19 mouse cellular contexts compared by ENCODE assay signal in genomic region chr3:58058134-58058533, GRCm38 (mm10).
DNase-seq lines count a peak whose midpoint lies in the region; ATAC-seq and TF ChIP-seq lines count a peak whose summit lies in the region.
"Had no signal": no experiment of that assay in that cellular context is flagged by ENCODE, and none has a peak within 500 bp of the region (broad histone marks: within the 10 kb centered on the region; RNA-seq: fewer than 3 reads in every experiment).

No protein-coding gene starts in this region.

- no peak overlapping the region for H3K4me3 ChIP-seq in midbrain, embryonic 10.5 days
- H3K4me3 ChIP-seq in midbrain, postnatal 0 days (ENCODE audit: low read depth, low read length) = no peak overlapping the region
- no peak overlapping the region for H3K4me3 ChIP-seq in hindbrain, embryonic 12.5 days
- H3K4me3 ChIP-seq in midbrain, embryonic 14.5 days (replicated peaks; ENCODE audit: low read depth, low read length) = no peak overlapping the region
- H3K4me3 ChIP-seq: embryonic facial prominence, embryonic 13.5 days; heart, embryonic 15.5 days; stomach, embryonic 15.5 days had no signal

- TF ChIP-seq CTCF in midbrain, postnatal 0 days (IDR thresholded peaks at IDR 0.05) = no peak

- no peak overlapping the region for H3K4me2 ChIP-seq in midbrain, postnatal 0 days (ENCODE audit: low read depth, low read length, poor library complexity, severe bottlenecking)
- H3K4me2 ChIP-seq in hindbrain, embryonic 12.5 days (replicated peaks) = 0 out of 2 replicates have a peak overlapping the region, but pooled peaks have one; percentile 8
- H3K4me2 ChIP-seq in midbrain, embryonic 14.5 days (ENCODE audit: low read length) = no peak overlapping the region
- H3K4me2 ChIP-seq: embryonic facial prominence, embryonic 13.5 days; heart, embryonic 15.5 days; stomach, embryonic 15.5 days had no signal

- no peaks in the 10 kb centered on the region for H3K36me3 ChIP-seq in midbrain, embryonic 10.5 days
- no peaks in the 10 kb centered on the region for H3K36me3 ChIP-seq in midbrain, postnatal 0 days (ENCODE audit: insufficient read depth, low read length)
- H3K36me3 ChIP-seq in hindbrain, embryonic 12.5 days = no peaks in the 10 kb centered on the region
- no peaks in the 10 kb centered on the region for H3K36me3 ChIP-seq in midbrain, embryonic 14.5 days (ENCODE audit: control insufficient read depth, insufficient read depth, low read length)
- H3K36me3 ChIP-seq: embryonic facial prominence, embryonic 13.5 days; heart, embryonic 15.5 days; stomach, embryonic 15.5 days had no signal

- H3K27me3 ChIP-seq in midbrain, embryonic 10.5 days (ENCODE audit: low read depth, poor library complexity, severe bottlenecking) = no peaks in the 10 kb centered on the region
- H3K27me3 ChIP-seq in midbrain, postnatal 0 days (ENCODE audit: insufficient read depth, low read length) = no peaks in the 10 kb centered on the region
- H3K27me3 ChIP-seq in hindbrain, embryonic 12.5 days = no peaks in the 10 kb centered on the region
- no peaks in the 10 kb centered on the region for H3K27me3 ChIP-seq in midbrain, embryonic 14.5 days (ENCODE audit: control insufficient read depth, insufficient read depth, low read length)
- H3K27me3 ChIP-seq: embryonic facial prominence, embryonic 13.5 days; heart, embryonic 15.5 days; stomach, embryonic 15.5 days had no signal

- H3K27ac ChIP-seq in midbrain, embryonic 10.5 days (replicated peaks) = 0 out of 2 replicates have a peak overlapping the region, but pooled peaks have one; percentile 34
- no peak overlapping the region for H3K27ac ChIP-seq in midbrain, postnatal 0 days (ENCODE audit: low read depth, low read length)
- H3K27ac ChIP-seq in hindbrain, embryonic 12.5 days = no peak overlapping the region
- no peak overlapping the region for H3K27ac ChIP-seq in midbrain, embryonic 14.5 days (replicated peaks; ENCODE audit: low read depth, low read length)
- H3K27ac ChIP-seq: embryonic facial prominence, embryonic 13.5 days; heart, embryonic 15.5 days; kidney, postnatal 0 days; stomach, embryonic 15.5 days had no signal

- no peaks in the 10 kb centered on the region for H3K9me3 ChIP-seq in midbrain, embryonic 10.5 days (replicated peaks)
- no peaks in the 10 kb centered on the region for H3K9me3 ChIP-seq in midbrain, postnatal 0 days (ENCODE audit: low read length)
- no peaks in the 10 kb centered on the region for H3K9me3 ChIP-seq in hindbrain, embryonic 12.5 days (replicated peaks)
- no peaks in the 10 kb centered on the region for H3K9me3 ChIP-seq in midbrain, embryonic 14.5 days (ENCODE audit: control insufficient read depth, low read length)
- H3K9me3 ChIP-seq: embryonic facial prominence, embryonic 13.5 days; heart, embryonic 15.5 days; stomach, embryonic 15.5 days had no signal

- no peak overlapping the region for H3K9ac ChIP-seq in midbrain, postnatal 0 days (replicated peaks; ENCODE audit: low read length, poor library complexity, severe bottlenecking)
- H3K9ac ChIP-seq in hindbrain, embryonic 12.5 days = no peak overlapping the region
- H3K9ac ChIP-seq in midbrain, embryonic 14.5 days (replicated peaks; ENCODE audit: low read length) = no peak overlapping the region
- H3K9ac ChIP-seq: embryonic facial prominence, embryonic 13.5 days; heart, embryonic 15.5 days; liver, embryonic 14.5 days; stomach, embryonic 15.5 days had no signal

- peaks cover 12% of the 10 kb centered on the region for H3K4me1 ChIP-seq in midbrain, embryonic 10.5 days
- no peaks in the 10 kb centered on the region for H3K4me1 ChIP-seq in midbrain, postnatal 0 days (ENCODE audit: insufficient read depth, low read length)
- H3K4me1 ChIP-seq in hindbrain, embryonic 12.5 days = 0 out of 2 replicates have a peak, but pooled peaks cover 5% of the 10 kb centered on the region
- no peaks in the 10 kb centered on the region for H3K4me1 ChIP-seq in midbrain, embryonic 14.5 days (ENCODE audit: control insufficient read depth, insufficient read depth, low read length)
- H3K4me1 ChIP-seq: embryonic facial prominence, embryonic 13.5 days; stomach, embryonic 15.5 days had no signal

- no peak for ATAC-seq in midbrain, postnatal 0 days (ENCODE audit: low FRiP score)
- peak; percentile 73 for ATAC-seq in hindbrain, embryonic 12.5 days (ENCODE audit: low FRiP score)
- peak; percentile 17; the same call in 1 of the 2 replicates for ATAC-seq in midbrain, embryonic 14.5 days (ENCODE audit: low FRiP score, low TSS enrichment)
- no peak for ATAC-seq in activated CD4-positive, CD25-positive, alpha-beta regulatory T cell, adult 4 months
- ATAC-seq: inflammation-experienced regulatory T-cells, adult 6 months had no signal

- peak; percentile 49 for DNase-seq in midbrain, embryonic 10.5 days (ENCODE audit: low spot score)
- DNase-seq in midbrain, postnatal 0 days (ENCODE audit: low spot score) = no peak
- DNase-seq in midbrain, embryonic 14.5 days = peak; percentile 56
- peak; percentile 63 for DNase-seq in retina, postnatal 1 day
- no peak for DNase-seq in thymus, adult 18-20 months
- DNase-seq in kidney, postnatal 4 days = no peak
- DNase-seq: adrenal gland, adult 8-10 months; cerebellum, postnatal 14 days; heart, adult 11 months; lung, postnatal 14 days; thymus, postnatal 36 days had no signal

- WGBS in midbrain, embryonic 10.5 days = 29% methylated on average over 10 of the region's 10 CpGs
- WGBS in midbrain, postnatal 0 days = 15% methylated on average over 10 of the region's 10 CpGs
- 24% methylated on average over 10 of the region's 10 CpGs for WGBS in hindbrain, embryonic 12.5 days
- WGBS in midbrain, embryonic 14.5 days = 20% methylated on average over 10 of the region's 10 CpGs

Comparison
In these comparisons a context has a peak if more than half of its experiments do, and no peak if none do; other contexts are left out.
1. DNase-seq: peak in midbrain, embryonic 10.5 days (single experiment), midbrain, embryonic 14.5 days (single experiment) and retina, postnatal 1 day (single experiment); none in midbrain, postnatal 0 days (single experiment), thymus, adult 18-20 months (0 of 2) and kidney, postnatal 4 days (0 of 2).
2. ATAC-seq: peak in hindbrain, embryonic 12.5 days (single experiment) and midbrain, embryonic 14.5 days (single experiment); none in midbrain, postnatal 0 days (single experiment) and activated CD4-positive, CD25-positive, alpha-beta regulatory T cell, adult 4 months (single experiment).